Mouse (Mus musculus): ENCODE measurements at regions not wholly inside any gene's neighbourhood (a gene's known extent, or its start where the extent isn't known, plus 50 kb on each side); places are given as distances from the start of the nearest gene placed in this dataset.

- WGBS: 86% methylated on average over 1 of the region's 1 CpGs
- H3K27ac ChIP-seq: no peak overlapping the region
Observed at GRCm38 (mm10) chr5:103304975-103305374, 93.8 kb upstream of the Mapk10 start.

GRCm38 (mm10) chr5:103302744-103303143, 91.6 kb upstream of the Mapk10 start:
- H3K4me3 ChIP-seq: no peak overlapping the region
- no peaks in the 10 kb centered on the region for H3K4me1 ChIP-seq
- 93% methylated on average over 10 of the region's 10 CpGs for WGBS
- H3K9me3 ChIP-seq: no peaks in the 10 kb centered on the region
- H3K27ac ChIP-seq: no peak overlapping the region
- no peaks in the 10 kb centered on the region for H3K27me3 ChIP-seq (replicated peaks)
- H3K36me3 ChIP-seq (replicated peaks): no peaks in the 10 kb centered on the region
- no peak for ATAC-seq (replicated peaks)
- H3K9ac ChIP-seq: no peak overlapping the region
- no peak overlapping the region for H3K4me2 ChIP-seq

More at GRCm38 (mm10) chr5:103304975-103305374, 93.8 kb upstream of the Mapk10 start:
- no peak for ATAC-seq (replicated peaks)
- H3K4me1 ChIP-seq: peaks cover 4% of the 10 kb centered on the region; the same call in 1 of the 2 replicates
- H3K27me3 ChIP-seq (replicated peaks): no peaks in the 10 kb centered on the region
- no peak overlapping the region for H3K9ac ChIP-seq
- no peak overlapping the region for H3K4me2 ChIP-seq
- H3K9me3 ChIP-seq: no peaks in the 10 kb centered on the region
- no peaks in the 10 kb centered on the region for H3K36me3 ChIP-seq (replicated peaks)
- H3K4me3 ChIP-seq: no peak overlapping the region

- WGBS: 38% methylated on average over 3 of the region's 3 CpGs
Observed at GRCm38 (mm10) chr5:103301303-103301702, 90.2 kb upstream of the Mapk10 start.

GRCm38 (mm10) chr5:103293953-103294352, 82.8 kb upstream of the Mapk10 start:
- Histone ChIP-seq H3K27me3 (replicated peaks) (no peaks in the 10 kb centered on the region), H3K4me3 (no peak overlapping the region), H3K27ac (peak overlapping the region; percentile 45; the same call in 1 of the 2 replicates), H3K36me3 (replicated peaks) (no peaks in the 10 kb centered on the region), H3K9me3 (no peaks in the 10 kb centered on the region; the same call in 1 of the 2 replicates), H3K4me1 (peaks cover 10% of the 10 kb centered on the region), H3K9ac (no peak overlapping the region), H3K4me2 (no peak overlapping the region)
- peak; percentile 56; the same call in 1 of the 2 replicates for ATAC-seq (replicated peaks)
- WGBS: 59% methylated on average over 3 of the region's 3 CpGs

More at GRCm38 (mm10) chr5:103301303-103301702, 90.2 kb upstream of the Mapk10 start:
- no peaks in the 10 kb centered on the region; the same call in 1 of the 2 replicates for H3K9me3 ChIP-seq
- H3K9ac ChIP-seq: no peak overlapping the region
- no peak overlapping the region for H3K4me3 ChIP-seq
- no peaks in the 10 kb centered on the region for H3K4me1 ChIP-seq
- no peaks in the 10 kb centered on the region for H3K27me3 ChIP-seq (replicated peaks)
- no peaks in the 10 kb centered on the region for H3K36me3 ChIP-seq (replicated peaks)
- no peak overlapping the region for H3K27ac ChIP-seq
- H3K4me2 ChIP-seq: no peak overlapping the region
- ATAC-seq (replicated peaks): no peak

- Histone ChIP-seq H3K27me3 (replicated peaks) (no peaks in the 10 kb centered on the region), H3K27ac (no peak overlapping the region), H3K9ac (no peak overlapping the region), H3K4me1 (peaks cover 10% of the 10 kb centered on the region), H3K36me3 (replicated peaks) (no peaks in the 10 kb centered on the region), H3K4me3 (no peak overlapping the region), H3K9me3 (no peaks in the 10 kb centered on the region; the same call in 1 of the 2 replicates), H3K4me2 (no peak overlapping the region)
- WGBS: 93% methylated on average over 9 of the region's 9 CpGs
- no peak for ATAC-seq (replicated peaks)
Observed at GRCm38 (mm10) chr5:103291691-103292090, 80.6 kb upstream of the Mapk10 start.

- Histone ChIP-seq H3K27me3 (replicated peaks) (no peaks in the 10 kb centered on the region), H3K9ac (no peak overlapping the region), H3K4me3 (no peak overlapping the region), H3K36me3 (replicated peaks) (no peaks in the 10 kb centered on the region), H3K9me3 (no peaks in the 10 kb centered on the region), H3K4me2 (no peak overlapping the region), H3K4me1 (peaks cover 10% of the 10 kb centered on the region), H3K27ac (no peak overlapping the region)
- 92% methylated on average over 8 of the region's 8 CpGs for WGBS
- no peak for ATAC-seq (replicated peaks)
Observed at GRCm38 (mm10) chr5:103291219-103291618, 80.1 kb upstream of the Mapk10 start.

- H3K36me3 ChIP-seq (replicated peaks): no peaks in the 10 kb centered on the region
- H3K27me3 ChIP-seq (replicated peaks): no peaks in the 10 kb centered on the region
- no peak overlapping the region for H3K27ac ChIP-seq
- WGBS: 93% methylated on average over 6 of the region's 6 CpGs
- no peaks in the 10 kb centered on the region for H3K9me3 ChIP-seq
- no peak overlapping the region for H3K4me3 ChIP-seq
- H3K4me1 ChIP-seq: no peaks in the 10 kb centered on the region
- H3K9ac ChIP-seq: no peak overlapping the region
- H3K4me2 ChIP-seq: no peak overlapping the region
- ATAC-seq (replicated peaks): no peak
Observed at GRCm38 (mm10) chr5:103269206-103269605, 58.1 kb upstream of the Mapk10 start.

GRCm38 (mm10) chr5:103264903-103265302, 53.8 kb upstream of the Mapk10 start:
- no peaks in the 10 kb centered on the region for H3K36me3 ChIP-seq (replicated peaks)
- no peaks in the 10 kb centered on the region for H3K4me1 ChIP-seq
- H3K4me2 ChIP-seq: no peak overlapping the region
- no peaks in the 10 kb centered on the region for H3K27me3 ChIP-seq (replicated peaks)
- no peaks in the 10 kb centered on the region for H3K9me3 ChIP-seq
- no peak for ATAC-seq (replicated peaks)
- no peak overlapping the region for H3K27ac ChIP-seq
- H3K4me3 ChIP-seq: no peak overlapping the region
- WGBS: 89% methylated on average over 2 of the region's 2 CpGs
- no peak overlapping the region for H3K9ac ChIP-seq

GRCm38 (mm10) chr5:103261406-103261805, 50.3 kb upstream of the Mapk10 start:
- Histone ChIP-seq H3K9ac (no peak overlapping the region), H3K4me3 (no peak overlapping the region), H3K36me3 (replicated peaks) (no peaks in the 10 kb centered on the region), H3K4me1 (no peaks in the 10 kb centered on the region), H3K9me3 (no peaks in the 10 kb centered on the region), H3K4me2 (no peak overlapping the region), H3K27me3 (replicated peaks) (no peaks in the 10 kb centered on the region), H3K27ac (no peak overlapping the region)
- 94% methylated on average over 10 of the region's 10 CpGs for WGBS
- no peak for ATAC-seq (replicated peaks)

Data from midbrain, embryonic 15.5 days (tissue).